Mouse (Mus musculus) embryo, embryonic 10.5 days (tissue): ENCODE results near the gene Srp68.

Source experiments
- DNase-seq: peaks from one replicate; pipeline ENCODE4 v3.0.0-alpha.2; 2015; ENCODE audit warnings: low spot score

Srp68 gene

GRCm38 (mm10) chr11:116274045-116274666 is at the start of gene Srp68:
Srp68 (minus strand) TSS chr11:116274217.
- peak; percentile 97 for DNase-seq

GRCm38 (mm10) chr11:116318719-116319659 is 45.0 kb upstream of the Srp68 start:
- peak; percentile 87 for DNase-seq

GRCm38 (mm10) chr11:116312359-116312758 is 38.3 kb upstream of the Srp68 start:
- DNase-seq = peak; percentile 40

- no peak for DNase-seq
Measured at GRCm38 (mm10) chr11:116311169-116311568, 37.2 kb upstream of the Srp68 start.

- DNase-seq = no peak
Measured at GRCm38 (mm10) chr11:116309601-116310000, 35.6 kb upstream of the Srp68 start.

GRCm38 (mm10) chr11:116307762-116308531 is 33.9 kb upstream of the Srp68 start:
- DNase-seq = no peak

- DNase-seq = no peak
Measured at GRCm38 (mm10) chr11:116307019-116307725, 33.2 kb upstream of the Srp68 start, which contains the start of gene Exoc7. Exoc7 (minus strand) TSS chr11:116307233.

GRCm38 (mm10) chr11:116306126-116306982 is 32.3 kb upstream of the Srp68 start:
- DNase-seq = peak; percentile 96

- no peak for DNase-seq
Measured at GRCm38 (mm10) chr11:116305423-116305822, 31.4 kb upstream of the Srp68 start.

- no peak for DNase-seq
Measured at GRCm38 (mm10) chr11:116298621-116299020, 24.6 kb upstream of the Srp68 start.

- no peak for DNase-seq
Measured at GRCm38 (mm10) chr11:116298221-116298620, 24.2 kb upstream of the Srp68 start.

- DNase-seq = no peak
Measured at GRCm38 (mm10) chr11:116297017-116297416, 23.0 kb upstream of the Srp68 start.

GRCm38 (mm10) chr11:116296191-116296734 is 22.2 kb upstream of the Srp68 start:
- no peak for DNase-seq

- peak; percentile 88 for DNase-seq
Measured at GRCm38 (mm10) chr11:116294319-116294718, 20.3 kb upstream of the Srp68 start.

GRCm38 (mm10) chr11:116293538-116294137 is 19.6 kb upstream of the Srp68 start:
- no peak for DNase-seq

- DNase-seq = no peak
Measured at GRCm38 (mm10) chr11:116292401-116292800, 18.4 kb upstream of the Srp68 start.

- no peak for DNase-seq
Measured at GRCm38 (mm10) chr11:116290556-116290955, 16.5 kb upstream of the Srp68 start.

- DNase-seq = no peak
Measured at GRCm38 (mm10) chr11:116287351-116287750, 13.3 kb upstream of the Srp68 start.

- no peak for DNase-seq
Measured at GRCm38 (mm10) chr11:116285770-116286191, 11.8 kb upstream of the Srp68 start.

GRCm38 (mm10) chr11:116283982-116284381 is 10.0 kb upstream of the Srp68 start:
- DNase-seq = peak; percentile 9
